Mouse (Mus musculus) midbrain, embryonic 16.5 days (tissue): ENCODE measurements around the gene Gm4894. TPM values are rescaled to one million over a fixed set of nuclear protein-coding genes. Genes with fewer than 3 reads are reported as not detected.

Experiments used
- ATAC-seq: fragments of 200-750 bp; cut with Nextera tagmentation; 2 replicates; pipeline ENCODE4 v1.8.0; 2017; ENCODE audit warnings: moderate TSS enrichment
- H3K27ac ChIP-seq: fragments of 300-500 bp; sonication (generic); 2 replicates; pipeline ENCODE4 v1.5.1; 2014; ENCODE audit warnings: mild to moderate bottlenecking, low read length, mixed read lengths
- H3K27me3 ChIP-seq: fragments of 300-500 bp; sonication (generic); 2 replicates; pipeline ENCODE4 v1.6.1; 2014; ENCODE audit warnings: low read depth, low read length, mixed read lengths; ENCODE audit not compliant: control insufficient read depth, insufficient read depth
- H3K36me3 ChIP-seq: fragments of 300-500 bp; sonication (generic); 2 replicates; pipeline ENCODE4 v1.6.1; 2014; ENCODE audit warnings: mild to moderate bottlenecking, low read length, moderate library complexity, mixed read lengths; ENCODE audit not compliant: control insufficient read depth, insufficient read depth
- H3K4me1 ChIP-seq: fragments of 300-500 bp; sonication (generic); 2 replicates; pipeline ENCODE4 v1.6.1; 2014; ENCODE audit warnings: mild to moderate bottlenecking, low read length, mixed read lengths; ENCODE audit not compliant: control insufficient read depth, insufficient read depth
- H3K4me2 ChIP-seq: fragments of 300-500 bp; sonication (generic); 2 replicates; pipeline ENCODE4 v1.6.1; 2014; ENCODE audit warnings: mild to moderate bottlenecking, low read length, mixed read lengths
- H3K4me3 ChIP-seq: fragments of 300-500 bp; sonication (generic); 2 replicates; pipeline ENCODE4 v1.5.1; 2014; ENCODE audit warnings: low read depth, mild to moderate bottlenecking, low read length, moderate library complexity, mixed read lengths
- H3K9ac ChIP-seq: fragments of 300-500 bp; sonication (generic); 2 replicates; pipeline ENCODE4 v1.6.1; 2014; ENCODE audit warnings: low read depth, low read length, mixed read lengths
- H3K9me3 ChIP-seq: fragments of 300-500 bp; sonication (generic); replicated peaks from 2 replicates; pipeline ENCODE4 v1.6.1; 2014; ENCODE audit warnings: mild to moderate bottlenecking, low read length, mixed read lengths; ENCODE audit not compliant: control insufficient read depth, poor library complexity, severe bottlenecking
- WGBS: fragments of 180-500 bp; shearing (Covaris S2); extraction: QIAGEN DNeasy Blood & Tissue Kit; methylation state at CpG from one replicate; pipeline ENCODE4 v1.1.7; 2014; 5-methylcytosine and 5-hydroxymethylcytosine counted together
- polyA plus RNA-seq: library from polyadenylated mRNA; unstranded; fragments of >200 nt; fragmentation: Nextera tagmentation; extraction: Ambion mirVana; gene quantifications from 2 replicates; pipeline ENCODE4 v1.2.1, GENCODE M21; 2015

Gene Gm4894
- not detected in 2 replicates for polyA plus RNA-seq

DNA sequence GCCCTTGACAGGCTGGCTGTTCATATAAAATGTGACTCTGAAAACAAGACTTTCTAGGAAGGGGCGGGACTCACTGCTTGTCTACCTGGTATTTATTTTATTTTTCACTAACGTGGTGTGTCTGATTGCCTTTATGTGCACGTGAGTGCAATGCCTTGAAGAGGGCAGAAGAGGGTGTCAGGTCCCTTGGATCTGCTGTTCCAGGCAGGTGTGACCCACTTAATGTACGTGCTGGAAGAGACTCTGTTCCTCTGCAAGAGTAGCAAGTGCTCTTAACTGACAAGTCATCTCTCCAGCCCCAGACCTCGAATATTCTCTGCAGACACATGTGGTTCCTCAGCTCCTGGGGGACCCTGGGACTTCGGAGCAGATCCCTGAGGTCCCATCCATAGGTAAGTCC lies at the start of gene Gm4894:
Gm4894 (plus strand) TSS at position 301 of the 400 bp plus-strand sequence.
- H3K27me3 ChIP-seq, result no peaks in the 10 kb centered on the region
- no peak within 1 kb of the TSS for H3K4me2 ChIP-seq
- no peak within 1 kb of the TSS for H3K9ac ChIP-seq
- 0 out of 2 replicates have a peak, but pooled peaks cover 2% of the 10 kb centered on the region for H3K4me1 ChIP-seq
- no peak for ATAC-seq
- 73% methylated on average over 6 of the region's 6 CpGs for WGBS
- H3K36me3 ChIP-seq, result no peaks in the 10 kb centered on the region
- no peak within 1 kb of the TSS for H3K4me3 ChIP-seq
- no peak within 1 kb of the TSS for H3K27ac ChIP-seq
- H3K9me3 ChIP-seq, result no peaks in the 10 kb centered on the region

DNA sequence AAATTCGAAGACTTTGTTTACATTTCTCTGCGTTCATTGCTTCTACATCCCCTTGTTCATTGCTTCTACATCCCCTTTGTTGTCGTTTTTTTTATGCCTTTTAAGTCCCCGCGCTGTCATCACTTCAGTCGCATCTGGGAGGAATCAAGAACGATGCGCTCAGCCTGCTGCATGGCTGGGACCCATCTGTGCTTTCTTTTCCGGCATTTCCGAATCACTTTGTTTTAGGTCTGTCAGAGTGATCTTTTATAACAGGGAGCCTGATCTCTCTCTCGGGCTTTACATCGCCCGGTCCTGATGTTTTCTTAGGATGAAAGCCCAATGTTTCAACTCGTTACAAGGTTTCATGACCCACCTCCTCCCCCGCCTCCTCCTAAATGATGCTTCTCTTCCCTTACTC lies 44.0 kb upstream of the Gm4894 start:
- Histone ChIP-seq H3K27ac (no peak overlapping the region), H3K4me2 (peak overlapping the region; percentile 17)

DNA sequence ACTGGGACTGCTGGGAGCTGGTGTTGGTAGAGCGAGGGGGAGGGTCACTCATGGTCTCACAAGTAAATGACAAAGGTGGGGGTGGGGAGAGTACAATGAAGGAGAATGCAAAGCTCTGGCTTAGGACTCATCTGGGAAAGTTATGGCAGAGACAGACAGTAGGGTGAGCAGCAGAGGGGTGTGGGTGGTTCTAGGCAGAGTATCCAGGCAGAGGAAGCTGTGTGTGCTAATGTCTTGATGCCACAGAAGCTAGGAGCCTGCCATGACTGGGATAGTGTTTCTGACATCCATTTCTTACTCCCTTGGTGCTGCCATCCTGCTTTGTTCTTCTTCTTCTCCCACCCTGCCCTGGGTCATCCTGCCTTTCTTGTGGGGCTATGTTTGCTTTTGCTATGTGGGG lies 38.8 kb upstream of the Gm4894 start:
- H3K9me3 ChIP-seq, result no peaks in the 10 kb centered on the region
- WGBS, result 90% methylated on average over 1 of the region's 1 CpGs
- H3K4me1 ChIP-seq, result peaks cover 9% of the 10 kb centered on the region
- H3K27me3 ChIP-seq, result no peaks in the 10 kb centered on the region
- H3K27ac ChIP-seq, result no peak overlapping the region
- H3K9ac ChIP-seq, result no peak overlapping the region
- H3K4me3 ChIP-seq, result no peak overlapping the region
- no peaks in the 10 kb centered on the region for H3K36me3 ChIP-seq
- no peak overlapping the region for H3K4me2 ChIP-seq
- ATAC-seq, result no peak

More for the DNA sequence above, 44.0 kb upstream of the Gm4894 start:
- WGBS, result 34% methylated on average over 15 of the region's 15 CpGs
- H3K9me3 ChIP-seq, result no peaks in the 10 kb centered on the region
- peaks cover 15% of the 10 kb centered on the region for H3K4me1 ChIP-seq
- no peaks in the 10 kb centered on the region for H3K36me3 ChIP-seq
- no peaks in the 10 kb centered on the region for H3K27me3 ChIP-seq
- H3K4me3 ChIP-seq, result no peak overlapping the region
- no peak for ATAC-seq
- no peak overlapping the region for H3K9ac ChIP-seq

DNA sequence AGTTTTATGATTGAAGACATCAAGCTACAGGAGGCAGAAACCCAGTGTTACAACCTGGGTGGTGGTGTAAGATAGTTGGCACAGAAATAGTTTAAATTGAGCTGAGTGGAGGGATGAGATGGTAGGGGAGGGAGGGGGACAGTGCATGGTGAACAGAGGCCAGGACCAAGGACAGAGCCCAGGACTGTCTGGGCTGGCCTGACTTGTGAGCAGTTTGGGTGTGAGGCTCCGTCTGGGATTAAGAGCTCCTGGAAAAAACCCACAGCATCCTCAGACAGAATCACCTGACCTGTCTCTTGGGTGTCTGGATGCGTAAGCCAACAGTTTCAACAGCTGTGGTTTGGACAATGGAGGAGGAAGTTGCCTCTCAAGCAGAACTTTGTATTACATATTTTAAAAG lies 35.6 kb upstream of the Gm4894 start:
- Histone ChIP-seq H3K4me1 (peaks cover 27% of the 10 kb centered on the region), H3K27me3 (no peaks in the 10 kb centered on the region), H3K4me2 (no peak overlapping the region), H3K9me3 (no peaks in the 10 kb centered on the region), H3K36me3 (no peaks in the 10 kb centered on the region), H3K9ac (no peak overlapping the region), H3K4me3 (no peak overlapping the region), H3K27ac (no peak overlapping the region)
- no peak for ATAC-seq
- WGBS, result 52% methylated on average over 2 of the region's 2 CpGs

DNA sequence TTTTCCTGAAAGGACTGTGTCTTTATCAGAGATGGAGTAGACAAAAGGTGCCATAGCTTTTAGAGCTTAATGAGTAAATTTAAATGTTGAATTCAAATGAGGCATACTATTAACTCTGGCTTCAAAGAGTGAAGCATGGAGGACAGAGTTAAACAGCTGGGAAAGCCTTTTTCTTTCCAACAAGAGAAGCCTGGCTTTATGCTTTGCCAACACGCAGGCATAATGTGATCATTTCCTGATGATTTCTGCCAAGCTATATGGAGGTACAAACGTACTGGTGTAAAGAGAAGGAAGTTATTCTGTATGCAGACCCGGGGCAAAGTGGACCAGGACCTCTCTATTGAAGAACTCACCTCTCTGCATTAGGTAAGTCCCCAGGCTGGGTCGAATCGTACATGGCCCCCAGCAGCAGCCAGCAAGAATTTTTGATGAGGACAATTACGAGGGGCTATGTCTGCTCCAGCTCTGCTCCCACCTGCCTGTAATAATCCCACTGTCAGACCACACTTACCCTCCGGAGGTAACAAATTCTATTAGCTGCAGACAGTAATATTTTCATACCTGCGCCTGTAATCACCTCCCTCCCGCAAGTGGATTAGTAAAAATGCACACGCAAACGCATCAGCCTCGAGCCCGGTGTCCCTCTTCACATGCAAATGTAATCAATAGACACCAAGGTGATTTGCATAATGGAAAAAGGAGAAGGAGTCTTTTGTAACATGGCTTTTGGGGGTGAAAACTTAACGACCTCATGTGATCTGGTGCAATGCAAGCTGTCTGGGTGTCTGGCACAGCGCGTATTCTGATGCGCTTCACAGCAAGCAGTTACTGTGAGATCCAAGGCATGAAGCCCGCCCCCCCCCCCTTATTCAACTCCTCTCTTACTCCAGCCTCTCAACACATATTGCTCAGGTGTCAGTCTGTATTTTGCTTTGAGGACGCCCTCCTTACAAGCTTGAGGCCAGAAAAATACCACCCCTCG lies 32.4 kb upstream of the Gm4894 start:
- Histone ChIP-seq H3K36me3 (no peaks in the 10 kb centered on the region), H3K4me1 (peaks cover 20% of the 10 kb centered on the region), H3K27ac (peak overlapping the region; percentile 53), H3K9me3 (no peaks in the 10 kb centered on the region), H3K4me2 (peak overlapping the region; percentile 23), H3K4me3 (no peak overlapping the region), H3K27me3 (no peaks in the 10 kb centered on the region), H3K9ac (no peak overlapping the region)
- peak; percentile 72 for ATAC-seq
- 29% methylated on average over 20 of the region's 20 CpGs for WGBS

DNA sequence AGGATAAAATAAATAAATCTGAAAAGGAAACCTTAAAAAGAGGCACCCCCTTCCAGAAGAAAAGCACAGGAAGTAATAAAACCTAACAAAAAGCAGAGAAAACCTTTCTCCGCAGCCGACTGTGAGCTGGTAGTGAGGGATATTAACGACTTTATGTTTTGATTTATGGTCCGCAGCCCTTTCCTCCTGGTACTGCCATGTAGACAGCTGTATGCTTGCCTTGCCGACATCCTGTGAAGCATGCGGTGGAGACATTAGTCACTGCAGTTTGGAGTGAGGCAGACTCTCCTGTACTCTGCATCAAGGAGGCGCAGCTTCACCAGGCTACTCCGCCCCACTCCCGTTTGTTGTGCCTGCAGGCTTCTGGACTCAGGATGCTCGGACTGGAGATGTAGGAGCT lies 25.8 kb upstream of the Gm4894 start:
- no peak for ATAC-seq
- H3K9ac ChIP-seq, result no peak overlapping the region
- H3K4me3 ChIP-seq, result no peak overlapping the region
- no peaks in the 10 kb centered on the region for H3K27me3 ChIP-seq
- H3K36me3 ChIP-seq, result no peaks in the 10 kb centered on the region
- H3K9me3 ChIP-seq, result no peaks in the 10 kb centered on the region
- no peaks in the 10 kb centered on the region for H3K4me1 ChIP-seq
- no peak overlapping the region for H3K4me2 ChIP-seq
- 78% methylated on average over 10 of the region's 10 CpGs for whole genome bisulfite sequencing
- no peak overlapping the region for H3K27ac ChIP-seq

DNA sequence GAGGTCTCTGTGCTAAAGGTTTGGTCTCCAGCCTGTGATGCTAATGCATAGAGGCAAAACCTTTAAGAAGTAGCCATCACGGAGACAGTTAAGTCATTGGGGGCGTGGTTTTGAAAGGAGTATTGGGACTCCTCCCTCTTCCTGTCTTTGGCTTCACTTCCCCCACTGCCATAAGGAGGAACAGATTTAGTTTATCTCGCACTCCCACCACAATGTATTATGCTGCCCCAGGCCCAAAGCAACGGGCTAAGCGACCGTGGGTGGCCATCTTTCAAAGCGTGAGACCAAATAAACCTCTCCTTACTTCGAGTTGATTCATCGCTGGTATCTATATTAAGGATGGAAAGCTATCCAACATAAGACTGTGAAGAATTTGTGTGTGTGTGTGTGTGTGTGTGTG lies 22.9 kb upstream of the Gm4894 start:
- Histone ChIP-seq H3K36me3 (no peaks in the 10 kb centered on the region), H3K4me1 (no peaks in the 10 kb centered on the region), H3K27ac (no peak overlapping the region), H3K9ac (no peak overlapping the region), H3K4me2 (no peak overlapping the region), H3K9me3 (no peaks in the 10 kb centered on the region), H3K4me3 (no peak overlapping the region), H3K27me3 (no peaks in the 10 kb centered on the region)
- no peak for ATAC-seq
- WGBS, result 77% methylated on average over 9 of the region's 9 CpGs

DNA sequence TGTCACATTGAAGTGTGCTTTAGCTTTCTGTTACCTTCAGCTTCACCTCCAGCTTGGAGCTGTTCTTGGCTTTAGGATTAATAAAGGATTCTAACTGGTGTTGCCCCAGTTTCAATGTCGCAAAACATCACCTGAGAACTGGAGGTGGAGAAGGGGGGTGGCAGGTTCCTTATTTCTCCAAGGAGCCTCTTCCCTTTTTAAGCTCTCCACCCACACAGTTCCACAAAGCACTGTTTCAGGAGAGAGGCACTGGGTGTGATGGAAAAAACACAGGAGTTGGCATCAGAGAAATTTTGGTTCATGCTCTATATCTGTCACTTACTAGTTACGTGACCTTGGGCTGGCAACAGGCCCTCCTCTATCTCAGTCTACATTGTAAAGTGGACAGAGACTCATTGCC lies 21.3 kb upstream of the Gm4894 start:
- no peaks in the 10 kb centered on the region for H3K27me3 ChIP-seq
- no peaks in the 10 kb centered on the region for H3K36me3 ChIP-seq
- H3K4me2 ChIP-seq, result no peak overlapping the region
- 91% methylated on average over 2 of the region's 2 CpGs for WGBS
- H3K27ac ChIP-seq, result no peak overlapping the region
- H3K4me3 ChIP-seq, result no peak overlapping the region
- no peaks in the 10 kb centered on the region for H3K9me3 ChIP-seq
- no peak overlapping the region for H3K9ac ChIP-seq
- H3K4me1 ChIP-seq, result no peaks in the 10 kb centered on the region
- no peak for ATAC-seq

DNA sequence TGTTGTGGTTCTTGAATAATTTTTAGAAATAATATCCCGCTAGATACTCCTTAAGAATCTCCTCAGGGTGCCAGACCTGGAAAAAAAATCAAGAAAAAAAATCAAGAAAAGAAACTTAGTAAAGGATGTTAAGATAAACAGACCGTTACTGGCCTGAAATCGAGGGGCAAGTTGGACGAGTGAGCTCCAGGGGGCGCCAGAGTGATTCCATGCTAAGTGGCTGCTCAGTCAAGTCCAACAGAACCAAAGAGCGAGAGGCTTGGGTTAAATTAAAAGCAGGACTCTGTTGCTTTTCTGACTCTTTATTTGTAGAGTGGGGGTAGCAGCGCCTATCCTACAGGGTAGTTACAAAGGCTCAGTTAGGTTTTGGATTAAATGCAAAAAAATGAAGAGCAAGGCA lies 3.5 kb upstream of the Gm4894 start:
- Histone ChIP-seq H3K9me3 (no peaks in the 10 kb centered on the region), H3K27ac (no peak overlapping the region), H3K4me1 (no peaks in the 10 kb centered on the region), H3K36me3 (no peaks in the 10 kb centered on the region), H3K4me2 (no peak overlapping the region), H3K4me3 (no peak overlapping the region), H3K27me3 (no peaks in the 10 kb centered on the region), H3K9ac (no peak overlapping the region)
- ATAC-seq, result no peak
- WGBS, result 34% methylated on average over 7 of the region's 7 CpGs
